Mouse (Mus musculus) layer of hippocampus, adult 8-10 months (tissue): ENCODE data around the gene Kif24. TPM values are rescaled to one million over a fixed set of nuclear protein-coding genes. Genes with fewer than 3 reads are reported as not detected.

Experiments used
- DNase-seq, 2 experiments: peaks; one replicate each; pipeline ENCODE4 v3.0.0; 2022; ENCODE audit warnings: low spot score in 2 of 2
- total RNA-seq, 4 experiments: library from RNA; stranded (reverse); gene quantifications; 2 replicates each; pipeline ENCODE4 v1.2.4; 2022

The Kif24 gene
- total RNA-seq, 4 experiments from 2014 or later: 0.97 to 1.9 (median 1.7) TPM

GRCm38 (mm10) chr4:41406597-41406996, 58.1 kb downstream of the Kif24 start:
- no peak for DNase-seq

GRCm38 (mm10) chr4:41401573-41401972, 63.1 kb downstream of the Kif24 start:
- no peak for DNase-seq

GRCm38 (mm10) chr4:41401167-41401566, 63.5 kb downstream of the Kif24 start:
- DNase-seq: no peak

GRCm38 (mm10) chr4:41399904-41400303, 64.8 kb downstream of the Kif24 start:
- no peak for DNase-seq

GRCm38 (mm10) chr4:41398353-41398752, 66.3 kb downstream of the Kif24 start:
- DNase-seq: no peak

- DNase-seq: no peak
Observed at GRCm38 (mm10) chr4:41394651-41395050, 70.0 kb downstream of the Kif24 start.

GRCm38 (mm10) chr4:41391015-41391414, 73.7 kb downstream of the Kif24 start:
- DNase-seq: no peak

GRCm38 (mm10) chr4:41390122-41390521, 74.6 kb downstream of the Kif24 start:
- peak; percentile 68 to 90 for DNase-seq

GRCm38 (mm10) chr4:41389240-41389639, 75.4 kb downstream of the Kif24 start:
- DNase-seq: no peak

- DNase-seq: no peak
Observed at GRCm38 (mm10) chr4:41388616-41389015, 76.1 kb downstream of the Kif24 start.

- no peak for DNase-seq
Observed at GRCm38 (mm10) chr4:41387755-41388469, 76.8 kb downstream of the Kif24 start.

- DNase-seq: no peak
Observed at GRCm38 (mm10) chr4:41386412-41386975, 78.2 kb downstream of the Kif24 start.

GRCm38 (mm10) chr4:41381213-41381950, 83.3 kb downstream of the Kif24 start:
- DNase-seq: no peak

- DNase-seq: no peak
Observed at GRCm38 (mm10) chr4:41377567-41377966, 87.1 kb downstream of the Kif24 start.

- DNase-seq: no peak
Observed at GRCm38 (mm10) chr4:41369702-41370437, 94.8 kb downstream of the Kif24 start.

- DNase-seq: no peak
Observed at GRCm38 (mm10) chr4:41368198-41368597, 96.5 kb downstream of the Kif24 start.

GRCm38 (mm10) chr4:41361059-41361458, 103.6 kb downstream of the Kif24 start:
- no peak for DNase-seq

GRCm38 (mm10) chr4:41359358-41359757, 105.3 kb downstream of the Kif24 start:
- no peak for DNase-seq

- DNase-seq: no peak
Observed at GRCm38 (mm10) chr4:41358669-41359068, 106.0 kb downstream of the Kif24 start.

GRCm38 (mm10) chr4:41357154-41357553, 107.5 kb downstream of the Kif24 start:
- no peak for DNase-seq

- DNase-seq: no peak
Observed at GRCm38 (mm10) chr4:41353265-41353664, 111.4 kb downstream of the Kif24 start.

GRCm38 (mm10) chr4:41352758-41353157, 111.9 kb downstream of the Kif24 start:
- no peak for DNase-seq
